Mouse (Mus musculus) hindbrain, postnatal 0 days (tissue): ENCODE measurements around the gene Trpv5. TPM values are rescaled to one million over a fixed set of nuclear protein-coding genes. Genes with fewer than 3 reads are reported as not detected.

Source experiments
- ATAC-seq: fragments of 200-750 bp; cut with Nextera tagmentation; 2 replicates; pipeline ENCODE4 v1.8.0; 2017; ENCODE audit warnings: mild to moderate bottlenecking, moderate TSS enrichment, moderate library complexity
- DNase-seq: peaks from one replicate; pipeline ENCODE4 v3.0.0-alpha.2; 2015; ENCODE audit warnings: low spot score
- H3K27ac ChIP-seq: fragments of 300-500 bp; sonication (generic); 2 replicates; pipeline ENCODE4 v1.5.1; 2014; ENCODE audit warnings: mild to moderate bottlenecking
- H3K27me3 ChIP-seq: fragments of 300-500 bp; sonication (generic); 2 replicates; pipeline ENCODE4 v1.6.1; 2014; ENCODE audit warnings: low read length, mixed read lengths; ENCODE audit not compliant: insufficient read depth
- H3K36me3 ChIP-seq: fragments of 300-500 bp; sonication (generic); 2 replicates; pipeline ENCODE4 v1.6.1; 2014; ENCODE audit warnings: low read length, mixed read lengths; ENCODE audit not compliant: insufficient read depth
- H3K4me1 ChIP-seq: fragments of 300-500 bp; sonication (generic); 2 replicates; pipeline ENCODE4 v1.6.1; 2014; ENCODE audit warnings: antibody characterized with exemption, low read length, mixed read lengths; ENCODE audit not compliant: insufficient read depth
- H3K4me2 ChIP-seq: fragments of 300-500 bp; sonication (generic); 2 replicates; pipeline ENCODE4 v1.6.1; 2014; ENCODE audit warnings: low read depth, mild to moderate bottlenecking, low read length, moderate library complexity, mixed read lengths
- H3K4me3 ChIP-seq: fragments of 300-500 bp; sonication (generic); 2 replicates; pipeline ENCODE4 v1.5.1; 2014; ENCODE audit warnings: low read length
- H3K9ac ChIP-seq: fragments of 300-500 bp; sonication (generic); replicated peaks from 2 replicates; pipeline ENCODE4 v1.6.1; 2014; ENCODE audit warnings: mild to moderate bottlenecking, low read length, moderate library complexity, mixed read lengths
- H3K9me3 ChIP-seq: fragments of 300-500 bp; sonication (generic); 2 replicates; pipeline ENCODE4 v1.6.1; 2016; ENCODE audit warnings: low read length, mixed read lengths
- CTCF ChIP-seq: IDR thresholded peaks from 2 replicates; pipeline ENCODE4 v1.5.1; 2016; ENCODE audit warnings: antibody characterized with exemption, control low read depth, low read depth
- WGBS: fragments of 180-500 bp; shearing (Covaris S2); extraction: QIAGEN DNeasy Blood & Tissue Kit; methylation state at CpG from one replicate; pipeline ENCODE4 v1.1.7; 2014; 5-methylcytosine and 5-hydroxymethylcytosine counted together
- polyA plus RNA-seq: library from polyadenylated mRNA; unstranded; fragments of >200 nt; fragmentation: Nextera tagmentation; extraction: Ambion mirVana; gene quantifications from 2 replicates; pipeline ENCODE4 v1.2.1, GENCODE M21; 2015
- total RNA-seq: library from RNA; depleted of rRNA; stranded (reverse); fragments of >200 nt; gene quantifications from 2 replicates; pipeline ENCODE4 v1.2.3, GENCODE M21; 2014

Trpv5 gene
- total and polyA plus RNA-seq, 2 experiments from 2014 or later: not detected

GRCm38 (mm10) chr6:41642765-41643164 is 37.8 kb downstream of the Trpv5 start:
- WGBS: 88% methylated on average over 4 of the region's 4 CpGs
- H3K4me2 ChIP-seq: no peak overlapping the region
- ATAC-seq: no peak
- TF ChIP-seq CTCF: no peak
- no peak overlapping the region for H3K9ac ChIP-seq
- H3K9me3 ChIP-seq: no peaks in the 10 kb centered on the region
- H3K36me3 ChIP-seq: no peaks in the 10 kb centered on the region
- H3K27ac ChIP-seq: no peak overlapping the region
- no peaks in the 10 kb centered on the region for H3K4me1 ChIP-seq
- no peak for DNase-seq
- no peak overlapping the region for H3K4me3 ChIP-seq
- no peaks in the 10 kb centered on the region for H3K27me3 ChIP-seq

GRCm38 (mm10) chr6:41641173-41641866 is 39.2 kb downstream of the Trpv5 start:
- H3K9ac ChIP-seq: no peak overlapping the region
- TF ChIP-seq CTCF: no peak
- DNase-seq: no peak
- H3K36me3 ChIP-seq: no peaks in the 10 kb centered on the region
- 83% methylated on average over 6 of the region's 6 CpGs for WGBS
- no peak overlapping the region for H3K27ac ChIP-seq
- no peaks in the 10 kb centered on the region for H3K4me1 ChIP-seq
- no peaks in the 10 kb centered on the region for H3K27me3 ChIP-seq
- no peak for ATAC-seq
- no peak overlapping the region for H3K4me3 ChIP-seq
- no peak overlapping the region for H3K4me2 ChIP-seq
- no peaks in the 10 kb centered on the region for H3K9me3 ChIP-seq

- Histone ChIP-seq H3K27me3 (no peaks in the 10 kb centered on the region), H3K27ac (no peak overlapping the region), H3K36me3 (no peaks in the 10 kb centered on the region), H3K4me1 (no peaks in the 10 kb centered on the region), H3K9ac (no peak overlapping the region), H3K9me3 (no peaks in the 10 kb centered on the region), H3K4me2 (no peak overlapping the region), H3K4me3 (no peak overlapping the region)
- no peak for DNase-seq
- 54% methylated on average over 3 of the region's 3 CpGs for WGBS
- TF ChIP-seq CTCF: no peak
- no peak for ATAC-seq
Measured at GRCm38 (mm10) chr6:41640449-41640848, 40.1 kb downstream of the Trpv5 start.

- TF ChIP-seq CTCF: no peak
- no peak overlapping the region for H3K9ac ChIP-seq
- 73% methylated on average over 6 of the region's 6 CpGs for WGBS
- no peaks in the 10 kb centered on the region for H3K4me1 ChIP-seq
- no peak overlapping the region for H3K27ac ChIP-seq
- H3K9me3 ChIP-seq: no peaks in the 10 kb centered on the region
- ATAC-seq (no peak), DNase-seq (no peak)
- H3K4me2 ChIP-seq: no peak overlapping the region
- no peak overlapping the region for H3K4me3 ChIP-seq
- no peaks in the 10 kb centered on the region for H3K36me3 ChIP-seq
- H3K27me3 ChIP-seq: no peaks in the 10 kb centered on the region
Measured at GRCm38 (mm10) chr6:41637927-41638506, 42.6 kb downstream of the Trpv5 start.

- TF ChIP-seq CTCF: no peak
- DNase-seq (peak; percentile 5), ATAC-seq (no peak)
- Histone ChIP-seq H3K36me3 (no peaks in the 10 kb centered on the region), H3K4me1 (no peaks in the 10 kb centered on the region), H3K9ac (no peak overlapping the region), H3K4me3 (no peak overlapping the region), H3K9me3 (no peaks in the 10 kb centered on the region), H3K27me3 (no peaks in the 10 kb centered on the region), H3K27ac (no peak overlapping the region), H3K4me2 (no peak overlapping the region)
- 29% methylated on average over 1 of the region's 1 CpGs for WGBS
Measured at GRCm38 (mm10) chr6:41637393-41637792, 43.2 kb downstream of the Trpv5 start.

- H3K9ac ChIP-seq: no peak within 1 kb of the TSS
- H3K27ac ChIP-seq: no peak within 1 kb of the TSS
- 24% methylated on average over 5 of the region's 5 CpGs for WGBS
- no peak within 1 kb of the TSS for H3K4me2 ChIP-seq
- no peak for TF ChIP-seq CTCF
- H3K4me3 ChIP-seq: no peak within 1 kb of the TSS
- no peaks in the 10 kb centered on the region for H3K36me3 ChIP-seq
- H3K4me1 ChIP-seq: no peaks in the 10 kb centered on the region
- no peak for DNase-seq
- no peak for ATAC-seq
- H3K9me3 ChIP-seq: no peaks in the 10 kb centered on the region
- no peaks in the 10 kb centered on the region for H3K27me3 ChIP-seq
Measured at GRCm38 (mm10) chr6:41636178-41636577, 44.4 kb downstream of the Trpv5 start, which contains the start of gene Trpv6. Gene Trpv6 (minus strand): TSS chr6:41636405.

GRCm38 (mm10) chr6:41635211-41635610 is 45.4 kb downstream of the Trpv5 start:
- H3K9me3 ChIP-seq: no peaks in the 10 kb centered on the region
- 14% methylated on average over 1 of the region's 1 CpGs for WGBS
- DNase-seq: peak; percentile 40
- H3K27ac ChIP-seq: no peak overlapping the region
- H3K36me3 ChIP-seq: no peaks in the 10 kb centered on the region
- TF ChIP-seq CTCF: no peak
- H3K27me3 ChIP-seq: no peaks in the 10 kb centered on the region
- no peak overlapping the region for H3K4me2 ChIP-seq
- no peaks in the 10 kb centered on the region for H3K4me1 ChIP-seq
- no peak for ATAC-seq
- no peak overlapping the region for H3K4me3 ChIP-seq
- H3K9ac ChIP-seq: no peak overlapping the region
